Mouse (Mus musculus): ENCODE data around the gene Zmym5. TPM values are rescaled to one million over a fixed set of nuclear protein-coding genes. Genes with fewer than 3 reads are reported as not detected.
A peak's percentile ranks its signal among the peaks of the same experiment; 100 is the strongest.
"Not testable (repeated sequence)": the region's sequence is repeated elsewhere in the genome, so short reads cannot be mapped to it uniquely, and the experiment has no call there.

Gene Zmym5
- 10 to 100 TPM; 52.6 to 53.7 TPM for polyA plus RNA-seq (2017; shearing (Covaris generic))

- ATAC-seq, result peak; percentile 88
Observed at GRCm38 (mm10) chr14:56811701-56812339, at the start of gene Zmym5. Gene Zmym5, minus strand, starts transcription at chr14:56811716.

- ATAC-seq, result no peak
Observed at GRCm38 (mm10) chr14:56849681-56850080, 38.2 kb upstream of the Zmym5 start.

GRCm38 (mm10) chr14:56848322-56848721 lies 36.8 kb upstream of the Zmym5 start:
- ATAC-seq, result no peak

GRCm38 (mm10) chr14:56844507-56844906 lies 33.0 kb upstream of the Zmym5 start:
- ATAC-seq, result no peak

- no peak for ATAC-seq
Observed at GRCm38 (mm10) chr14:56844033-56844432, 32.5 kb upstream of the Zmym5 start.

GRCm38 (mm10) chr14:56834576-56834975 lies 23.1 kb upstream of the Zmym5 start:
- not testable (repeated sequence) for ATAC-seq

- ATAC-seq, result not testable (repeated sequence)
Observed at GRCm38 (mm10) chr14:56833211-56833610, 21.7 kb upstream of the Zmym5 start.

GRCm38 (mm10) chr14:56832563-56833113 lies 21.1 kb upstream of the Zmym5 start:
- ATAC-seq, result no peak

- ATAC-seq, result no peak
Observed at GRCm38 (mm10) chr14:56832147-56832546, 20.6 kb upstream of the Zmym5 start.

GRCm38 (mm10) chr14:56830491-56831045 lies 19.1 kb upstream of the Zmym5 start:
- ATAC-seq, result no peak

- peak; percentile 66 for ATAC-seq
Observed at GRCm38 (mm10) chr14:56824562-56824961, 13.0 kb upstream of the Zmym5 start.

- no peak for ATAC-seq
Observed at GRCm38 (mm10) chr14:56817616-56818015, 6.1 kb upstream of the Zmym5 start.

GRCm38 (mm10) chr14:56817131-56817530 lies 5.6 kb upstream of the Zmym5 start:
- no peak for ATAC-seq

- ATAC-seq, result peak; percentile 42
Observed at GRCm38 (mm10) chr14:56816541-56816940, 5.0 kb upstream of the Zmym5 start.

- peak; percentile 53 for ATAC-seq
Observed at GRCm38 (mm10) chr14:56812520-56813036, 1.1 kb upstream of the Zmym5 start.

- not testable (repeated sequence) for ATAC-seq
Observed at GRCm38 (mm10) chr14:56810781-56811690, 480 bp downstream of the Zmym5 start.

GRCm38 (mm10) chr14:56793243-56793642 lies 18.3 kb downstream of the Zmym5 start:
- no peak for ATAC-seq

GRCm38 (mm10) chr14:56784575-56784974 lies 26.9 kb downstream of the Zmym5 start:
- ATAC-seq, result no peak

- ATAC-seq, result no peak
Observed at GRCm38 (mm10) chr14:56778933-56779300, 32.6 kb downstream of the Zmym5 start.

- ATAC-seq, result peak; percentile 85
Observed at GRCm38 (mm10) chr14:56778200-56778932, 33.1 kb downstream of the Zmym5 start, which contains the start of gene Pspc1. Gene Pspc1, minus strand, starts transcription at chr14:56778316.

GRCm38 (mm10) chr14:56777360-56778136 lies 34.0 kb downstream of the Zmym5 start:
- ATAC-seq, result peak; percentile 37

Data from CD4-positive, CD25-positive, alpha-beta regulatory T cell, adult 4 months (primary cell).